In the genomic region with DNA sequence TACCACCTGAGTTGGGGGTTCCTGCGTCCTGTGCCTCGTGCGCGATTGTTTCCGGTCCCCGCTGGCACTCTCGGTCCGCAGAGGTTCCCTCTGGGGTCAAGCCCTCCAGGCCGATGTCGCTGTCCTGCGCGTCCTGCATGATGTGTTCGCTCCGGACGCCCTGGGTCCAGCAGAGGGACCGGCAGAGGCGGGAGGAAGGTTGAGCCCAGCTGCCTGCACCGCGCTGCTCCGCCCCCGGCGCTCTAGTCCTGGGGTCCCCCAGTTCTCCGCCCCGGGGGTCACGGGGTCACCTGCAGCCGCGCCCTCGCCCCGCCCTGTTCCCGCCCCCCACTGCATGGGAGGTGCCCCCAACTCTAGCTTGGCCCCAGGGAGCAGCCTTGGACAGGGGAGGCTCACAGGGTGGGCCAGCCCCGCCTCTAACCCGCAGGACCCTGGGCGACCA, we compare ENCODE assay signal across 8 mouse cellular contexts. TPM values are rescaled to one million over a fixed set of nuclear protein-coding genes. Genes with fewer than 3 reads are reported as not detected.
DNase-seq lines count a peak whose midpoint lies in the region; ATAC-seq and TF ChIP-seq lines count a peak whose summit lies in the region.

No protein-coding gene starts in this region.

- peak overlapping the region; percentile 76 for H3K9ac ChIP-seq in heart, embryonic 13.5 days
- peak overlapping the region; percentile 51 for H3K9ac ChIP-seq in embryonic facial prominence, embryonic 11.5 days (replicated peaks; ENCODE audit: low read length)
- H3K9ac ChIP-seq in hindbrain, postnatal 0 days (replicated peaks; ENCODE audit: low read length): peak overlapping the region; percentile 44
- H3K9ac ChIP-seq in midbrain, embryonic 13.5 days (replicated peaks): peak overlapping the region; percentile 72

- H3K9me3 ChIP-seq in heart, embryonic 13.5 days: no peaks in the 10 kb centered on the region
- H3K9me3 ChIP-seq in embryonic facial prominence, embryonic 11.5 days (replicated peaks; ENCODE audit: control insufficient read depth, low read length): no peaks in the 10 kb centered on the region
- H3K9me3 ChIP-seq in hindbrain, postnatal 0 days (ENCODE audit: low read length): no peaks in the 10 kb centered on the region
- H3K9me3 ChIP-seq in midbrain, embryonic 13.5 days: no peaks in the 10 kb centered on the region

- H3K4me2 ChIP-seq in heart, embryonic 13.5 days: peak overlapping the region; percentile 79
- peak overlapping the region; percentile 89 for H3K4me2 ChIP-seq in embryonic facial prominence, embryonic 11.5 days (ENCODE audit: low read depth, low read length)
- H3K4me2 ChIP-seq in hindbrain, postnatal 0 days (ENCODE audit: low read depth, low read length): peak overlapping the region; percentile 58
- peak overlapping the region; percentile 88 for H3K4me2 ChIP-seq in midbrain, embryonic 13.5 days (replicated peaks)

- H3K36me3 ChIP-seq in heart, embryonic 13.5 days: no peaks in the 10 kb centered on the region
- H3K36me3 ChIP-seq in embryonic facial prominence, embryonic 11.5 days (replicated peaks; ENCODE audit: control insufficient read depth, insufficient read depth, low read depth, low read length): no peaks in the 10 kb centered on the region
- no peaks in the 10 kb centered on the region for H3K36me3 ChIP-seq in hindbrain, postnatal 0 days (ENCODE audit: insufficient read depth, low read length)
- H3K36me3 ChIP-seq in midbrain, embryonic 13.5 days: no peaks in the 10 kb centered on the region

- under 1% methylated on average over 33 of the region's 33 CpGs for WGBS in heart, embryonic 13.5 days
- WGBS in embryonic facial prominence, embryonic 11.5 days: under 1% methylated on average over 32 of the region's 33 CpGs
- 2% methylated on average over 27 of the region's 33 CpGs for WGBS in hindbrain, postnatal 0 days
- 1% methylated on average over 33 of the region's 33 CpGs for WGBS in midbrain, embryonic 13.5 days

- no peak for ATAC-seq in heart, embryonic 13.5 days (ENCODE audit: extremely low read depth, insufficient number of reproducible peaks, low FRiP score, low TSS enrichment)
- ATAC-seq in embryonic facial prominence, embryonic 11.5 days (replicated peaks; ENCODE audit: insufficient number of reproducible peaks, low FRiP score, low TSS enrichment, low read depth): no peak
- ATAC-seq in hindbrain, postnatal 0 days: peak; percentile 18; the same call in 1 of the 2 replicates
- peak; percentile 53 for ATAC-seq in midbrain, embryonic 13.5 days

- no peak for TF ChIP-seq CTCF in hindbrain, postnatal 0 days (IDR thresholded peaks at IDR 0.05; ENCODE audit: low read depth)

- peak overlapping the region; percentile 52 for H3K4me3 ChIP-seq in heart, embryonic 13.5 days
- H3K4me3 ChIP-seq in embryonic facial prominence, embryonic 11.5 days (ENCODE audit: low read depth, low read length): peak overlapping the region; percentile 34
- H3K4me3 ChIP-seq in hindbrain, postnatal 0 days (ENCODE audit: low read length): peak overlapping the region; percentile 31
- peak overlapping the region; percentile 48 for H3K4me3 ChIP-seq in midbrain, embryonic 13.5 days (replicated peaks)

- H3K4me1 ChIP-seq in heart, embryonic 13.5 days: peaks cover 33% of the 10 kb centered on the region
- H3K4me1 ChIP-seq in embryonic facial prominence, embryonic 11.5 days (ENCODE audit: control insufficient read depth, insufficient read depth, low read length): peaks cover 6% of the 10 kb centered on the region
- peaks cover 4% of the 10 kb centered on the region; the same call in 1 of the 2 replicates for H3K4me1 ChIP-seq in hindbrain, postnatal 0 days (ENCODE audit: insufficient read depth, low read length)
- peaks cover 33% of the 10 kb centered on the region for H3K4me1 ChIP-seq in midbrain, embryonic 13.5 days (replicated peaks)

- no peak overlapping the region; the same call in 1 of the 2 replicates for H3K27ac ChIP-seq in heart, embryonic 13.5 days (replicated peaks)
- H3K27ac ChIP-seq in embryonic facial prominence, embryonic 11.5 days (replicated peaks; ENCODE audit: low read depth, low read length): no peak overlapping the region; the same call in 1 of the 2 replicates
- H3K27ac ChIP-seq in hindbrain, postnatal 0 days: no peak overlapping the region
- no peak overlapping the region for H3K27ac ChIP-seq in midbrain, embryonic 13.5 days

- intact Hi-C loops in heart, postnatal 36 days (cut with DNase I): no loop called here

- DNase-seq in heart, postnatal 36 days: no peak
- peak; percentile 13 for DNase-seq in embryonic facial prominence, embryonic 11.5 days (ENCODE audit: low spot score)
- peak; percentile 15 for DNase-seq in hindbrain, postnatal 0 days (ENCODE audit: low spot score)
- DNase-seq in cerebellum, adult 9-10 months: no peak
- DNase-seq in ovary, postnatal 14 days (ENCODE audit: low spot score): no peak
- DNase-seq in cerebellum, adult 8-10 months: no peak

- peaks cover 58% of the 10 kb centered on the region for H3K27me3 ChIP-seq in heart, embryonic 13.5 days (replicated peaks)
- H3K27me3 ChIP-seq in embryonic facial prominence, embryonic 11.5 days (ENCODE audit: control insufficient read depth, insufficient read depth, low read length): no peaks in the 10 kb centered on the region
- H3K27me3 ChIP-seq in hindbrain, postnatal 0 days (ENCODE audit: insufficient read depth, low read length): 0 out of 2 replicates have a peak, but pooled peaks cover 4% of the 10 kb centered on the region
- peaks cover 22% of the 10 kb centered on the region for H3K27me3 ChIP-seq in midbrain, embryonic 13.5 days

RNA-seq across cellular contexts. Expression of gene Ano1, which starts 13.4 kb away (rescaled TPM):
- 8.3 and 8.4 TPM in 2 replicates for polyA plus RNA-seq in heart, embryonic 13.5 days (2015; fragmentation: Nextera tagmentation; extraction: Ambion mirVana)
- 10 to 100 TPM; 10.5 to 11.3 TPM for total RNA-seq in heart, postnatal 36 days (2021)
- polyA plus RNA-seq in embryonic facial prominence, embryonic 11.5 days (2014; fragmentation: Nextera tagmentation; extraction: Ambion mirVana): 10.0 and 10.8 TPM in 2 replicates
- total RNA-seq in hindbrain, postnatal 0 days (2014; rRNA removed): 5.8 and 9.0 TPM in 2 replicates
- 8.3 and 8.7 TPM in 2 replicates for polyA plus RNA-seq in hindbrain, postnatal 0 days (2015; fragmentation: Nextera tagmentation; extraction: Ambion mirVana)
- polyA plus RNA-seq in midbrain, embryonic 13.5 days (2015; fragmentation: Nextera tagmentation; extraction: Ambion mirVana): 13.0 and 15.1 TPM in 2 replicates

Comparison
In these comparisons a context has a peak if more than half of its experiments do, and no peak if none do; other contexts are left out.
1. ATAC-seq: peak in hindbrain, postnatal 0 days (single experiment) and midbrain, embryonic 13.5 days (single experiment); none in heart, embryonic 13.5 days (single experiment) and embryonic facial prominence, embryonic 11.5 days (single experiment).
2. DNase-seq: peak in embryonic facial prominence, embryonic 11.5 days (single experiment) and hindbrain, postnatal 0 days (single experiment); none in heart, postnatal 36 days (0 of 2), cerebellum, adult 9-10 months (single experiment), ovary, postnatal 14 days (single experiment) and cerebellum, adult 8-10 months (single experiment).
3. Peak in every context shown above with its lines, with median percentiles within 50 percentile points of each other: H3K4me2 ChIP-seq, H3K4me3 ChIP-seq and H3K9ac ChIP-seq.